Mouse (Mus musculus) mouse embryonic stem cell (cell line): ENCODE measurements around the gene Ly9.

Experiments
- in situ Hi-C, 2 experiments: fragments of 300-500 bp; cut with MboI; formaldehyde crosslinking; loops; 1 replicate in 1 of 2; 3 replicates in 1 of 2; pipeline ENCODE4 v1.14.3; 2019 to 2020; ENCODE audit warnings: low sequenced_read_pairs in 2 of 2, low pct_unique_long_range_greater_than_20kb in 1 of 2, mixed read lengths in 1 of 2; ENCODE audit not compliant: unreplicated experiment in 1 of 2

Ly9 gene

DNA sequence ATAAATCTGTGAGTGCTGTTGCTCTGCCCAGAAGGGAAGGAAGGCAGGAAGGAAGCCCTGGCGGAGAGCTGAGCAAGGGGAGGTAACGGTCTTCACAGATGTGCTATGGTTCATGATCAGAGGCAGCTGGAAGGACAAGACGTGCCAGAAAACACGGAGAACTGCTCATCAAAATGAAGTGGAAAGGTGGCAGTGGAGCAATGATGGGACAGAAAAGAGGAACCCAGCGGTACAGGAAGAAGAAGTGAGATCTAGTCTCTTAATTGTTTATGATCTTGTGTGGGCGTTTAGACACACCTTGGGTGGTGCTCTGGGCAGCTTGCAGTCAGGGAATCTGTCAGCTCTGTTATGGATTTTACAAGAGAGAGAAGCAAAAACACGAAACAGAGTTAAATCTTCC, 55.9 kb downstream of the Ly9 start:
- in situ Hi-C loops = no loop called here

DNA sequence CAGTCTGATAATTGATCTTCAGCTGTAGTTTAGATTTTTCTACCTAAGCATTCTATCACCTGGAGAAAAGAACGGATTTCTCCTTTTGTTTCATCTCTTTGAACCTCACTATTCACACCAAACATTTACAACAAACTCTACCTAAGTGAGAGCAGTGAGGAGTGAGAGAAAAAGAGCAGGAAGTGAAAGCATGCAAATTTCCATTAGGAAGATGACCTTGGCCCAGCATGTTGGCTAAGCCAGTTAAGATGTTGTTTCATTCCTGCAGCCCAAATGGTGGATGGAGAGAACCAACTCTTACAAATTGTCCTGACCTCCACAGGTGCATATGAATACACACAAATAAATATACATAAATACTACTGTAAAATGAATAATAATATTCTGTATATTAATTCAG, 66.5 kb downstream of the Ly9 start:
- in situ Hi-C loops = no loop called here
